Mouse (Mus musculus) forebrain, embryonic 11.5 days (tissue): ENCODE measurements around the gene Poldip3. TPM values are rescaled to one million over a fixed set of nuclear protein-coding genes. Genes with fewer than 3 reads are reported as not detected.

Experiments used
- ATAC-seq: fragments of 200-750 bp; cut with Nextera tagmentation; replicated peaks from 2 replicates; pipeline ENCODE4 v1.8.0; 2017; ENCODE audit warnings: moderate TSS enrichment; ENCODE audit not compliant: low FRiP score
- DNase-seq: peaks from one replicate; pipeline ENCODE4 v3.0.0-alpha.2; 2017; ENCODE audit warnings: low spot score
- H3K27ac ChIP-seq: fragments of 300-500 bp; sonication (generic); 2 replicates; pipeline ENCODE4 v1.5.1; 2014; ENCODE audit warnings: low read depth, low read length
- H3K27me3 ChIP-seq: fragments of 300-500 bp; sonication (generic); 2 replicates; pipeline ENCODE4 v1.6.1; 2014; ENCODE audit warnings: mild to moderate bottlenecking, low read length, mixed read lengths; ENCODE audit not compliant: control insufficient read depth, insufficient read depth
- H3K36me3 ChIP-seq: fragments of 300-500 bp; sonication (generic); 2 replicates; pipeline ENCODE4 v1.6.1; 2014; ENCODE audit warnings: mild to moderate bottlenecking, low read length, moderate library complexity, mixed read lengths; ENCODE audit not compliant: control insufficient read depth, insufficient read depth
- H3K4me1 ChIP-seq: fragments of 300-500 bp; sonication (generic); replicated peaks from 2 replicates; pipeline ENCODE4 v1.6.1; 2014; ENCODE audit warnings: low read length, mixed read lengths; ENCODE audit not compliant: control insufficient read depth, insufficient read depth
- H3K4me2 ChIP-seq: fragments of 300-500 bp; sonication (generic); 2 replicates; pipeline ENCODE4 v1.6.1; 2014; ENCODE audit warnings: low read depth, mild to moderate bottlenecking, low read length, moderate library complexity, mixed read lengths; ENCODE audit not compliant: severe bottlenecking
- H3K4me3 ChIP-seq: fragments of 300-500 bp; sonication (generic); 2 replicates; pipeline ENCODE4 v1.5.1; 2014; ENCODE audit warnings: low read depth, low read length
- H3K9ac ChIP-seq: fragments of 300-500 bp; sonication (generic); 2 replicates; pipeline ENCODE4 v1.6.1; 2014; ENCODE audit warnings: low read length
- H3K9me3 ChIP-seq: fragments of 300-500 bp; sonication (generic); 2 replicates; pipeline ENCODE4 v1.6.1; 2016; ENCODE audit warnings: low read length, mixed read lengths; ENCODE audit not compliant: control insufficient read depth
- WGBS: fragments of 180-500 bp; shearing (Covaris S2); extraction: QIAGEN DNeasy Blood & Tissue Kit; methylation state at CpG from one replicate; pipeline ENCODE4 v1.1.7; 2014; 5-methylcytosine and 5-hydroxymethylcytosine counted together
- polyA plus RNA-seq: library from polyadenylated mRNA; unstranded; fragments of >200 nt; fragmentation: Nextera tagmentation; extraction: Ambion mirVana; gene quantifications from 2 replicates; pipeline ENCODE4 v1.2.1, GENCODE M21; 2014

Gene Poldip3
- polyA plus RNA-seq, 1 experiment from 2014 or later: 183 TPM

GRCm38 (mm10) chr15:83111290-83111689 is 37.9 kb downstream of the Poldip3 start:
- no peak for ATAC-seq
- 68% methylated on average over 6 of the region's 6 CpGs for WGBS
- Histone ChIP-seq H3K4me2 (no peak overlapping the region), H3K9me3 (no peaks in the 10 kb centered on the region), H3K9ac (no peak overlapping the region), H3K27ac (no peak overlapping the region), H3K4me3 (no peak overlapping the region), H3K4me1 (0 out of 2 replicates have a peak, but pooled peaks cover 2% of the 10 kb centered on the region), H3K36me3 (no peaks in the 10 kb centered on the region), H3K27me3 (no peaks in the 10 kb centered on the region)
- DNase-seq: no peak

GRCm38 (mm10) chr15:83107814-83108213 is 41.4 kb downstream of the Poldip3 start:
- Histone ChIP-seq H3K9me3 (no peaks in the 10 kb centered on the region), H3K4me3 (no peak overlapping the region), H3K27me3 (no peaks in the 10 kb centered on the region), H3K4me2 (no peak overlapping the region), H3K4me1 (no peaks in the 10 kb centered on the region), H3K9ac (no peak overlapping the region), H3K27ac (no peak overlapping the region), H3K36me3 (no peaks in the 10 kb centered on the region)
- ATAC-seq (no peak), DNase-seq (no peak)
- WGBS: 42% methylated on average over 6 of the region's 6 CpGs

- Histone ChIP-seq H3K9ac (no peak overlapping the region), H3K4me3 (no peak overlapping the region), H3K4me1 (no peaks in the 10 kb centered on the region), H3K4me2 (no peak overlapping the region), H3K9me3 (no peaks in the 10 kb centered on the region), H3K36me3 (no peaks in the 10 kb centered on the region), H3K27me3 (no peaks in the 10 kb centered on the region), H3K27ac (no peak overlapping the region)
- ATAC-seq (no peak), DNase-seq (no peak)
- WGBS: 89% methylated on average over 6 of the region's 6 CpGs
Measured at GRCm38 (mm10) chr15:83106426-83106825, 42.8 kb downstream of the Poldip3 start.

- H3K4me1 ChIP-seq: no peaks in the 10 kb centered on the region
- no peak overlapping the region for H3K4me3 ChIP-seq
- DNase-seq (no peak), ATAC-seq (no peak)
- no peak overlapping the region for H3K9ac ChIP-seq
- no peaks in the 10 kb centered on the region for H3K36me3 ChIP-seq
- 59% methylated on average over 1 of the region's 1 CpGs for WGBS
- no peaks in the 10 kb centered on the region; the same call in 1 of the 2 replicates for H3K27me3 ChIP-seq
- no peak overlapping the region for H3K27ac ChIP-seq
- no peaks in the 10 kb centered on the region for H3K9me3 ChIP-seq
- no peak overlapping the region for H3K4me2 ChIP-seq
Measured at GRCm38 (mm10) chr15:83103111-83103510, 46.1 kb downstream of the Poldip3 start.

GRCm38 (mm10) chr15:83100332-83100662 is 48.9 kb downstream of the Poldip3 start:
- H3K9me3 ChIP-seq: no peaks in the 10 kb centered on the region
- H3K4me2 ChIP-seq: peak overlapping the region; percentile 83
- DNase-seq (no peak), ATAC-seq (peak; percentile 38)
- H3K27me3 ChIP-seq: no peaks in the 10 kb centered on the region; the same call in 1 of the 2 replicates
- peak overlapping the region; percentile 43 for H3K4me3 ChIP-seq
- no peak overlapping the region for H3K27ac ChIP-seq
- H3K9ac ChIP-seq: peak overlapping the region; percentile 70
- no peaks in the 10 kb centered on the region for H3K4me1 ChIP-seq
- H3K36me3 ChIP-seq: no peaks in the 10 kb centered on the region
- WGBS: 1% methylated on average over 8 of the region's 8 CpGs

- Histone ChIP-seq H3K27ac (no peak overlapping the region), H3K27me3 (no peaks in the 10 kb centered on the region; the same call in 1 of the 2 replicates)
Measured at GRCm38 (mm10) chr15:83099533-83100331, 49.5 kb downstream of the Poldip3 start.

GRCm38 (mm10) chr15:83095950-83096349 is 53.2 kb downstream of the Poldip3 start:
- no peaks in the 10 kb centered on the region for H3K9me3 ChIP-seq

More at GRCm38 (mm10) chr15:83099533-83100331, 49.5 kb downstream of the Poldip3 start:
- Histone ChIP-seq H3K36me3 (no peaks in the 10 kb centered on the region), H3K9ac (peak overlapping the region; percentile 70), H3K4me1 (no peaks in the 10 kb centered on the region), H3K4me3 (peak overlapping the region; percentile 43), H3K4me2 (peak overlapping the region; percentile 83), H3K9me3 (no peaks in the 10 kb centered on the region)
- 3% methylated on average over 31 of the region's 31 CpGs for WGBS
- DNase-seq: peak; percentile 94
- ATAC-seq: peak; percentile 91

GRCm38 (mm10) chr15:83093687-83094086 is 55.5 kb downstream of the Poldip3 start:
- DNase-seq: no peak
- Histone ChIP-seq H3K36me3 (no peaks in the 10 kb centered on the region), H3K4me2 (no peak overlapping the region), H3K4me1 (no peaks in the 10 kb centered on the region), H3K27ac (no peak overlapping the region), H3K9me3 (no peaks in the 10 kb centered on the region), H3K4me3 (no peak overlapping the region), H3K27me3 (peaks cover 4% of the 10 kb centered on the region; the same call in 1 of the 2 replicates), H3K9ac (no peak overlapping the region)
- no peak for ATAC-seq
- WGBS: 85% methylated on average over 2 of the region's 2 CpGs

More at GRCm38 (mm10) chr15:83095950-83096349, 53.2 kb downstream of the Poldip3 start:
- 51% methylated on average over 2 of the region's 2 CpGs for WGBS
- no peak overlapping the region for H3K4me2 ChIP-seq
- H3K9ac ChIP-seq: no peak overlapping the region
- H3K4me1 ChIP-seq: no peaks in the 10 kb centered on the region
- no peak overlapping the region for H3K27ac ChIP-seq
- ATAC-seq (no peak), DNase-seq (no peak)
- H3K36me3 ChIP-seq: no peaks in the 10 kb centered on the region
- no peaks in the 10 kb centered on the region; the same call in 1 of the 2 replicates for H3K27me3 ChIP-seq
- H3K4me3 ChIP-seq: no peak overlapping the region

GRCm38 (mm10) chr15:83090874-83091273 is 58.3 kb downstream of the Poldip3 start:
- no peak overlapping the region for H3K9ac ChIP-seq
- H3K4me2 ChIP-seq: no peak overlapping the region
- H3K36me3 ChIP-seq: no peaks in the 10 kb centered on the region
- ATAC-seq: no peak
- no peaks in the 10 kb centered on the region for H3K9me3 ChIP-seq
- H3K27me3 ChIP-seq: peaks cover 4% of the 10 kb centered on the region; the same call in 1 of the 2 replicates
- no peak for DNase-seq
- 35% methylated on average over 3 of the region's 3 CpGs for WGBS
- no peaks in the 10 kb centered on the region for H3K4me1 ChIP-seq
- H3K27ac ChIP-seq: no peak overlapping the region
- H3K4me3 ChIP-seq: no peak overlapping the region
